In genomic region chr3:105487171-105487570, GRCm38 (mm10) we compare ENCODE assay signal across 9 mouse cellular contexts. TPM values are rescaled to one million over a fixed set of nuclear protein-coding genes. Genes with fewer than 3 reads are reported as not detected.
DNase-seq lines count a peak whose midpoint lies in the region; ATAC-seq and TF ChIP-seq lines count a peak whose summit lies in the region.
"Had no signal": no experiment of that assay in that cellular context is flagged by ENCODE, and none has a peak within 500 bp of the region (broad histone marks: within the 10 kb centered on the region; RNA-seq: fewer than 3 reads in every experiment).

No protein-coding gene starts in this region.

- ATAC-seq in liver, embryonic 11.5 days (replicated peaks; ENCODE audit: low FRiP score) = no peak

- no peaks in the 10 kb centered on the region for H3K36me3 ChIP-seq in liver, embryonic 11.5 days (ENCODE audit: control insufficient read depth, insufficient read depth, low read length)
- H3K36me3 ChIP-seq: liver, embryonic 15.5 days had no signal

- no peak for TF ChIP-seq POLR2A in lung, adult 2 months (IDR thresholded peaks at IDR 0.05; ENCODE audit: borderline replicate concordance, extremely low read depth, low read depth, low read length)

- H3K27me3 ChIP-seq in liver, embryonic 11.5 days (replicated peaks; ENCODE audit: control insufficient read depth, insufficient read depth, low read length) = no peaks in the 10 kb centered on the region
- H3K27me3 ChIP-seq: liver, embryonic 15.5 days had no signal

- no peaks in the 10 kb centered on the region for H3K4me1 ChIP-seq in lung, adult 2 months (ENCODE audit: control insufficient read depth, insufficient read depth, low read length)
- no peaks in the 10 kb centered on the region for H3K4me1 ChIP-seq in liver, embryonic 11.5 days (replicated peaks; ENCODE audit: control insufficient read depth, insufficient read depth, low read length)
- H3K4me1 ChIP-seq: liver, embryonic 15.5 days had no signal

- H3K9me3 ChIP-seq in liver, embryonic 11.5 days (ENCODE audit: control insufficient read depth, low read length) = no peaks in the 10 kb centered on the region
- H3K9me3 ChIP-seq: liver, embryonic 15.5 days had no signal

- H3K9ac ChIP-seq in liver, embryonic 11.5 days (ENCODE audit: low read depth, low read length) = no peak overlapping the region
- H3K9ac ChIP-seq: liver, embryonic 15.5 days had no signal

- 38% methylated on average over 8 of the region's 8 CpGs for WGBS in lung, adult 2 months
- WGBS in liver, embryonic 11.5 days = 33% methylated on average over 8 of the region's 8 CpGs

- no peak overlapping the region for H3K4me3 ChIP-seq in lung, adult 2 months (replicated peaks; ENCODE audit: extremely low read depth, low read depth, low read length)
- H3K4me3 ChIP-seq in liver, embryonic 11.5 days (ENCODE audit: low read depth, low read length) = no peak overlapping the region
- H3K4me3 ChIP-seq: liver, embryonic 15.5 days had no signal

- peak; percentile 21 to 56 for DNase-seq in adrenal gland, adult (ENCODE audit: inconsistent age in 2 of 2, low spot score in 1 of 2)
- DNase-seq in adrenal gland, adult 2 months = no peak
- peak; percentile 4 for DNase-seq in lung, postnatal 10 days
- DNase-seq in lung, adult 2 months = no peak
- peak; percentile 61 for DNase-seq in adrenal gland, postnatal 25 days
- DNase-seq in liver, embryonic 11.5 days (ENCODE audit: low spot score) = peak; percentile 40
- DNase-seq in thymus, postnatal 10 days (ENCODE audit: low spot score in 2 of 2) = no peak
- DNase-seq in right cerebral cortex, adult 18-20 months = no peak

- H3K4me2 ChIP-seq in liver, embryonic 11.5 days = no peak overlapping the region
- H3K4me2 ChIP-seq: liver, embryonic 15.5 days had no signal

- TF ChIP-seq CTCF in lung, adult 2 months (IDR thresholded peaks at IDR 0.05; ENCODE audit: insufficient read depth, low read length) = no peak

- no peak overlapping the region for H3K27ac ChIP-seq in liver, embryonic 11.5 days (ENCODE audit: low read depth, low read length)
- H3K27ac ChIP-seq: liver, embryonic 15.5 days had no signal

RNA-seq across cellular contexts. Expression of gene Kcnd3, which starts 35.0 kb away (rescaled TPM):
- 1 to 10 TPM; 4.1 to 9.5 TPM for total RNA-seq in adrenal gland, adult 2 months (2021)
- polyA plus RNA-seq in adrenal gland, adult 2 months (2012; rRNA removed) = 2.3 and 3.5 TPM in 2 replicates
- 1.6 and 1.7 TPM in 2 replicates for polyA plus RNA-seq in lung, adult 2 months (2012; rRNA removed)
- 3.0 and 4.2 TPM in 2 replicates for total RNA-seq in adrenal gland, postnatal 25 days (2021)
- polyA plus RNA-seq in liver, embryonic 11.5 days (2014; fragmentation: Nextera tagmentation; extraction: Ambion mirVana) = 0.22 and 0.37 TPM in 2 replicates

Comparison
In these comparisons a context has a peak if more than half of its experiments do, and no peak if none do; other contexts are left out.
1. DNase-seq: peak in adrenal gland, adult (2 of 2), lung, postnatal 10 days (single experiment), adrenal gland, postnatal 25 days (single experiment) and liver, embryonic 11.5 days (single experiment); none in adrenal gland, adult 2 months (single experiment), lung, adult 2 months (single experiment), thymus, postnatal 10 days (0 of 2) and right cerebral cortex, adult 18-20 months (single experiment).